Mouse (Mus musculus): ENCODE data around the gene Psors1c2. TPM values are rescaled to one million over a fixed set of nuclear protein-coding genes. Genes with fewer than 3 reads are reported as not detected.
"Not testable (repeated sequence)": the region's sequence is repeated elsewhere in the genome, so short reads cannot be mapped to it uniquely, and the experiment has no call there.

Psors1c2 gene
- polyA plus RNA-seq, 1 experiment from 2014 or later = 0.81 TPM

DNA sequence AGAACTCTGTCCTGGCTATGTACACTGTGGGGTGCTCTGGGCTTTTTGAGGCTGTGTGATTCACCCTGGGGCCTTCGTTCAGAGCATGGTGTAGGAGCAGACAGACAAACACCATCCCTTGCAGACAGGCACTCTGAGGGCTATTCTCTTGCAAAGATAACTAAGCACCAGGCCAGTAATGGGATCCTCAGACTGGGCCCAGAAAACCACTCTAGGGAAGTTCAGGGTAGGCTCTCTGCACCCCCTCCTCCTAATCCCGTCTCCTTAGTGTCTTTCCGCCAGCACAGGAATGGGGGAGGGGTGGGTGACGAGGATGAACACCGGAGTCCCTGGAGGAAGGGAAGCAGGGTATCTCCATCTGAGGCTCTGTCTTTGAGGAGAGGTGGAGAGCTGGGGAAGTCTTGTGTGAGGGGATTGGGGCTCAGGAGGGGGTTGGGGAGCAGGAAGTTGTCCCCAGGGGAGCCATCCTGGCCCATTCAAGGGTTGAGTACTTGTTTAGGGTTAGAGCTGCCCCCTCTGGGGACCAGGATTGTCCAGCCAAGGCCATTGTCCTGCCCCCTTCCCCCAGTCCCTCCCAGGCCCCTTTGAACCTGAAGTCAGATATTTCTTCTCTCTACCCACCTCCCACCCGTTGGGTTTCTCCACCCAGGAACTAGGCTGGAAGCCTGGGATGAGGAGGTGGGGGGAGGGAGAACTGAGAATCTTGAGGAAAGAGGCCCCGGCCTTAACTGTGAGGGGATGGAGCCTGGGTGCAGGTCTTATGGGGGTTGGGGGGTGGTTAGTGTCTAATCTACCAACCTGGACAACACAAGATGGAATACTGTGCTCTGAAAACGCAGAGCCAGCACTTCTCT, 28.1 kb upstream of the Psors1c2 start:
- Histone ChIP-seq H3K4me1 (ENCODE audit: control insufficient read depth, insufficient read depth, low read length) (no peaks in the 10 kb centered on the region; the same call in 1 of the 2 replicates), H3K4me2 (ENCODE audit: low read depth, low read length) (no peak overlapping the region), H3K27me3 (replicated peaks; ENCODE audit: control insufficient read depth, insufficient read depth, low read length) (peaks cover 3% of the 10 kb centered on the region; the same call in 1 of the 2 replicates), H3K27ac (ENCODE audit: low read length) (no peak overlapping the region), H3K4me3 (ENCODE audit: low read length) (no peak overlapping the region), H3K9ac (ENCODE audit: low read depth, low read length) (no peak overlapping the region), H3K36me3 (ENCODE audit: control insufficient read depth, insufficient read depth, low read length) (no peaks in the 10 kb centered on the region), H3K9me3 (ENCODE audit: control insufficient read depth, low read length) (no peaks in the 10 kb centered on the region)
- WGBS = 43% methylated on average over 8 of the region's 8 CpGs
- no peak for ATAC-seq

DNA sequence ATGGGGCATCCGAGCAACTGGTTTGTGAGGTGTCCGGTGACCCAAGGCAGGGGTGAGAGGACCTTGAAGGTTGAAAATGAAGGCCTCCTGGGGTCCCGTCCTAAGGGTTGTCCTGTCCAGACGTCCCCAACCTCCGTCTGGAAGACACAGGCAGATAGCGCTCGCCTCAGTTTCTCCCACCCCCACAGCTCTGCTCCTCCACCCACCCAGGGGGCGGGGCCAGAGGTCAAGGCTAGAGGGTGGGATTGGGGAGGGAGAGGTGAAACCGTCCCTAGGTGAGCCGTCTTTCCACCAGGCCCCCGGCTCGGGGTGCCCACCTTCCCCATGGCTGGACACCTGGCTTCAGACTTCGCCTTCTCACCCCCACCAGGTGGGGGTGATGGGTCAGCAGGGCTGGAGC, 27.2 kb upstream of the Psors1c2 start, which contains the start of gene Pou5f1:
Gene Pou5f1 (plus strand): TSS at position 243 of the 400 bp plus-strand sequence.
- WGBS = 57% methylated on average over 13 of the region's 13 CpGs
- H3K9ac ChIP-seq (ENCODE audit: low read depth, low read length) = no peak within 1 kb of the TSS
- no peak within 1 kb of the TSS for H3K4me3 ChIP-seq (ENCODE audit: low read length)
- H3K4me1 ChIP-seq (ENCODE audit: control insufficient read depth, insufficient read depth, low read length) = no peaks in the 10 kb centered on the region; the same call in 1 of the 2 replicates
- no peak for ATAC-seq
- H3K27me3 ChIP-seq (replicated peaks; ENCODE audit: control insufficient read depth, insufficient read depth, low read length) = peaks cover 3% of the 10 kb centered on the region; the same call in 1 of the 2 replicates
- no peak within 1 kb of the TSS for H3K27ac ChIP-seq (ENCODE audit: low read length)
- no peak within 1 kb of the TSS for H3K4me2 ChIP-seq (ENCODE audit: low read depth, low read length)
- no peaks in the 10 kb centered on the region for H3K36me3 ChIP-seq (ENCODE audit: control insufficient read depth, insufficient read depth, low read length)
- no peaks in the 10 kb centered on the region for H3K9me3 ChIP-seq (ENCODE audit: control insufficient read depth, low read length)

DNA sequence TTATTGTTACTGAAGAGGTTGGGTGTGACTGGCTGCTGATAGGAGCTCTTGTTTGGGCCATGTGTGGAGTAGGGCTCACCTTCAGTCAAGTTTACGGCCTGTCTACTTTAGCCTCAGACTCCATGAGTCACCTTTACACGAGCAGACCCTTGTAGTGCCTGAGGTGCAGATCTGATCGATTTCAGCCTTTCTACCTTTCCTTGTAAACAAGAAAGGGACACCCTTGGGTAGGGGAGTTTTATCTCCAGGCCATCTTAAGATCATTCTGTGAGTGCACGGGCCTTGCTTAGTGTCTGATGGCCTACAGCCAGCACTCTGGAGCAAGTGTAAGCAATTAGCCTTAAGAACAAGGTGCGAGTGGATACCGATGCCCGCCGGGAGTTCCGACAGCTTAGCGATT, 26.1 kb upstream of the Psors1c2 start:
- H3K36me3 ChIP-seq (ENCODE audit: control insufficient read depth, insufficient read depth, low read length) = no peaks in the 10 kb centered on the region
- H3K4me2 ChIP-seq (ENCODE audit: low read depth, low read length) = no peak overlapping the region
- H3K4me3 ChIP-seq (ENCODE audit: low read length) = no peak overlapping the region
- H3K27me3 ChIP-seq (replicated peaks; ENCODE audit: control insufficient read depth, insufficient read depth, low read length) = peaks cover 3% of the 10 kb centered on the region; the same call in 1 of the 2 replicates
- 26% methylated on average over 10 of the region's 10 CpGs for WGBS
- no peak overlapping the region for H3K9ac ChIP-seq (ENCODE audit: low read depth, low read length)
- ATAC-seq = no peak
- no peaks in the 10 kb centered on the region for H3K9me3 ChIP-seq (ENCODE audit: control insufficient read depth, low read length)
- no peaks in the 10 kb centered on the region; the same call in 1 of the 2 replicates for H3K4me1 ChIP-seq (ENCODE audit: control insufficient read depth, insufficient read depth, low read length)
- no peak overlapping the region for H3K27ac ChIP-seq (ENCODE audit: low read length)

DNA sequence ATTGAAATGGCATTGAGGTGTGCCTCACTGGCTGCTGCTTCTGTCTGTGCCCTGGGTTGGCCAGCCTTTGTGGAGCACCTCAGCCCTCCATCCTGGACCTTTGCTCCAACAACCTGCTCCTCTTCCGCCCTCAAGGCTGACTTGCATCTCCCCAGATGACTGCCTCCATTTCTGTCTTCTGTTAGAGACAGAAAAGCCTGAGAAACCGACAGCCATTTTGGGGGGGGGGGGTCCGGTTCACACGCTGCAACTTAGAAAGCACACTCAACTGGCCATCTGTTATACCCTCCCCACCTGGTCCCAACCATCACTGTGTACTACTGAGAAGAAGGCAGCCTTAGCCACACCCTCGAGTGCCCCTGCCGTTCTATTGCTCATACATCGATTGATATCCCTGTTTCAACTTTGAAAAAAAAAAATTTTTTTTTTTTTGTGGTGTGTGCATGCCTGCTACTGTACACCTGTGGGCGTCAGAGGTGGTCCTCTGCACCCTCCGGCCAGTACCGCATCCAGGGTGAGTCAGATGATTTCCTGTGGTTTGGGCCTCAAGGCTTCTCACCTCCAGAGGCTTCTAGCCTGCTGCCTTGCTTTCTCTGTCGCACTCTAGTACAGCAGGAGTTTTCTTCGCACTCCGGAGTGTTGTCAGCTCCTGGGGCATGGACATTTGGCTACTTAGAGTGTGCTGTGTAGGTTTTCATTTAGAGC, 25.3 kb upstream of the Psors1c2 start:
- Histone ChIP-seq H3K4me3 (ENCODE audit: low read length) (no peak overlapping the region), H3K9me3 (ENCODE audit: control insufficient read depth, low read length) (no peaks in the 10 kb centered on the region), H3K4me2 (ENCODE audit: low read depth, low read length) (no peak overlapping the region), H3K27me3 (replicated peaks; ENCODE audit: control insufficient read depth, insufficient read depth, low read length) (peaks cover 3% of the 10 kb centered on the region; the same call in 1 of the 2 replicates), H3K36me3 (ENCODE audit: control insufficient read depth, insufficient read depth, low read length) (no peaks in the 10 kb centered on the region), H3K27ac (ENCODE audit: low read length) (no peak overlapping the region), H3K4me1 (ENCODE audit: control insufficient read depth, insufficient read depth, low read length) (no peaks in the 10 kb centered on the region; the same call in 1 of the 2 replicates), H3K9ac (ENCODE audit: low read depth, low read length) (no peak overlapping the region)
- WGBS = 37% methylated on average over 13 of the region's 13 CpGs
- no peak for ATAC-seq

DNA sequence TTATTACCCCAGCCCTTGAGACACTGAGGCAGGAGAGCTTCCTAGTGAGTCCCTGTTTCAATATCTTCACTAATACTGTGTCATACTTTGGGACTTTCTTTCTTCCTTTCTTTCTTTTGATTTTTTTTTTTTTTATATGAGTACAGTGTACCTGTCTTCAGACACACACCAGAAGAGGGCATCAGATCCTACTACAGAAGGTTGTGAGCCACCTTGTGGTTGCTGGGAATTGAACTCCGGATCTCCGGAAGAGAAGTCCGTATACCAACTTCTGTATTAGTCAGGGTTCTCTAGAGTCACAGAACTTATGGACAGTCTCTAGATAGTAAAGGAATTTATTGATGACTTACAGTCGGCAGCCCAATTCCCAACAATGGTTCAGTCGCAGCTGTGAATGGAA, 24.7 kb upstream of the Psors1c2 start:
- not testable (repeated sequence) for H3K4me1 ChIP-seq (ENCODE audit: control insufficient read depth, insufficient read depth, low read length); H3K4me2 ChIP-seq (ENCODE audit: low read depth, low read length); H3K9me3 ChIP-seq (ENCODE audit: control insufficient read depth, low read length); H3K4me3 ChIP-seq (ENCODE audit: low read length); H3K36me3 ChIP-seq (ENCODE audit: control insufficient read depth, insufficient read depth, low read length); H3K27me3 ChIP-seq (replicated peaks; ENCODE audit: control insufficient read depth, insufficient read depth, low read length); H3K27ac ChIP-seq (ENCODE audit: low read length); ATAC-seq; H3K9ac ChIP-seq (ENCODE audit: low read depth, low read length)
- WGBS = 54% methylated on average over 5 of the region's 5 CpGs

DNA sequence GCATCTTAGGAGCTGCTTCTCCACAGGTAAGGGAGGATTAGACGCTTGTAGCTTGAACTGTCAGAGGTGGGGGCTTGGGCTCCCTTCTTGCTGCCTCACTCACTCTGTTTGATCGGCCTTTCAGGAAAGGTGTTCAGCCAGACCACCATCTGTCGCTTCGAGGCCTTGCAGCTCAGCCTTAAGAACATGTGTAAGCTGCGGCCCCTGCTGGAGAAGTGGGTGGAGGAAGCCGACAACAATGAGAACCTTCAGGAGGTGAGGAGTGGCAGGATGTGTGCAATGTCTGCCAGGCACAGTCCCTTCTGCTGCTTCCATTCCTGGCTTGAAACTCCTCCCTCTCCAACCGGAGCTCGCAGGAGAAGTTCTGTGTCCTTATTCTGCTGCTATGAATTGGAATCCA, 23.7 kb upstream of the Psors1c2 start:
- peak; percentile 41; the same call in 1 of the 2 replicates for ATAC-seq
- Histone ChIP-seq H3K9ac (ENCODE audit: low read depth, low read length) (no peak overlapping the region), H3K4me2 (ENCODE audit: low read depth, low read length) (no peak overlapping the region), H3K4me1 (ENCODE audit: control insufficient read depth, insufficient read depth, low read length) (peaks cover 3% of the 10 kb centered on the region; the same call in 1 of the 2 replicates), H3K4me3 (ENCODE audit: low read length) (no peak overlapping the region), H3K27me3 (replicated peaks; ENCODE audit: control insufficient read depth, insufficient read depth, low read length) (peaks cover 3% of the 10 kb centered on the region; the same call in 1 of the 2 replicates), H3K36me3 (ENCODE audit: control insufficient read depth, insufficient read depth, low read length) (no peaks in the 10 kb centered on the region), H3K9me3 (ENCODE audit: control insufficient read depth, low read length) (no peaks in the 10 kb centered on the region), H3K27ac (ENCODE audit: low read length) (no peak overlapping the region)
- 22% methylated on average over 8 of the region's 8 CpGs for WGBS

DNA sequence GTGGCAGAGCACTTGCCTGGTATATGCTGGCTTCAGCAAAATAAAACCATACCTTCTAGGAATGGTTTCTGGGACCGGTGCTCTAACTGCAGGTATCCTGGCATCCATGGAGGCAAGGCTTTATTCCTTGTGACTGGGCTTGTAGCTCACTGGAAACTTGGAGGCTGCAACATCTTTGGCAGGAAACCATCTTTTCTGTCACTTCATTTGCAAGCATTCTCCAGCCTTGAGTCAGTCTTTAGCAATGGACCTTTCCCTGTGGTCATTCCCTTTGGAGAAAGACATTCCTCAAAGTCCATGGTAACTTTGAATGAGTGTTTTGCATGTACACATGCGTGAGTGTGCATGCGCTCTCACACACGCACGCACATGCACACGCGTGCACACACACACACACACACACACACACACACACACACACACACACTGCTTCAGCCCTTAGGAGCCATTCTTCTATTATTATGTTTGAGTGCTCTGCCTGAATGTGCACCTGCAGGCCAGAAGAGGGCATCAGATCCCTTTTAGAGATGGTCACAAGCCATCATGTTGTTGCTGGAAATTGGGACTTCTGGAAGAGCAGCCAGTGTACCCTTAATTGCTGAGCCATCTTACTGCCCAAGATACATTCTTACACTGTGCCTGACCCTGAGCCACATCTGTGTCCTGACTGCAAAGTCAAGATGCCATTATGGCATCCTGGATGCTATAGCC, 19.9 kb upstream of the Psors1c2 start:
- no peak overlapping the region for H3K4me2 ChIP-seq (ENCODE audit: low read depth, low read length)
- no peak overlapping the region for H3K27ac ChIP-seq (ENCODE audit: low read length)
- 89% methylated on average over 7 of the region's 7 CpGs for WGBS
- H3K36me3 ChIP-seq (ENCODE audit: control insufficient read depth, insufficient read depth, low read length) = no peaks in the 10 kb centered on the region
- no peaks in the 10 kb centered on the region for H3K27me3 ChIP-seq (replicated peaks; ENCODE audit: control insufficient read depth, insufficient read depth, low read length)
- no peak overlapping the region for H3K9ac ChIP-seq (ENCODE audit: low read depth, low read length)
- ATAC-seq = no peak
- H3K4me3 ChIP-seq (ENCODE audit: low read length) = no peak overlapping the region
- H3K9me3 ChIP-seq (ENCODE audit: control insufficient read depth, low read length) = no peaks in the 10 kb centered on the region
- H3K4me1 ChIP-seq (ENCODE audit: control insufficient read depth, insufficient read depth, low read length) = peaks cover 26% of the 10 kb centered on the region

DNA sequence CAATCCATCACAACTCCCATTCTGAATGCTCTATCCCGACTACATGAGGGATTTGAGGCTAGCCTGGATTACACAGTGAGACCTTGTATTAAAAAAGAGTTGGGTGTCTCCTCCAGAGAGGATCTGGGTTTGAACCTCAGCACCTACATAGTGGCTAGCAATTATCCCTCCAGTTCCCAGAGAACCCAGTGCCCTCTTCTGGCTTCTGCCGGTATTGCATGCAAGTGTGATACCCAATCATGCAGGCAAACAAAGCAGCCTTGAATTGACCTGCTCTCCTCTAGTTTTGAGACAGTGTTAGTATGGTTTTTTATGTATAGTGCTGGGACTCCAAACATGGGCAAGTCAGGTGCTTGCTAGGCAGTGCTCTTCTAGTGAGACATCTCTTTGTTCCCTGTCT, 19.1 kb upstream of the Psors1c2 start:
- Histone ChIP-seq H3K9ac (ENCODE audit: low read depth, low read length) (peak overlapping the region; percentile 38; the same call in 1 of the 2 replicates), H3K4me2 (ENCODE audit: low read depth, low read length) (peak overlapping the region; percentile 92; the same call in 1 of the 2 replicates), H3K9me3 (ENCODE audit: control insufficient read depth, low read length) (no peaks in the 10 kb centered on the region), H3K36me3 (ENCODE audit: control insufficient read depth, insufficient read depth, low read length) (no peaks in the 10 kb centered on the region), H3K4me3 (ENCODE audit: low read length) (no peak overlapping the region), H3K27ac (ENCODE audit: low read length) (no peak overlapping the region), H3K4me1 (ENCODE audit: control insufficient read depth, insufficient read depth, low read length) (peaks cover 32% of the 10 kb centered on the region), H3K27me3 (replicated peaks; ENCODE audit: control insufficient read depth, insufficient read depth, low read length) (no peaks in the 10 kb centered on the region)
- ATAC-seq = no peak
- 20% methylated on average over 2 of the region's 2 CpGs for WGBS

DNA sequence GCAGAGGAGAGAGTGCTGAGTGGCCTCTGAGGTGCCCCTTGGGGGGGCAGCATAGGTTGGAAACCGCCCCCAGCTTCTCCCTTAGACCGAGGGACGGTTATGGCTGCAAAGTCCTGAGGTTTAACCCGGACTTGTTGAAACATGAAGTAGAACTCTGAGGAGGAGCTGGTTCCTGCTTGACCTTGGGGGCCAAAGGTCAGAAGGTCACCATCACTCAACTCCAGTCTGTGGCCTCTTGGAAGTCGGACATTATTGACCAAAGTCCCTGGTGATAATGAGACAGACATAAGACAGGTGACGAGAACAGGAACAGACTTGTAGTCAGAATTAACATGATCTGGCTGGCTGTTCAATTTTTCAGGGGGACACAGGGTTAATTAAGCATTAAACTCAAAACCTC, 18.2 kb upstream of the Psors1c2 start:
- WGBS = 51% methylated on average over 6 of the region's 6 CpGs
- H3K27ac ChIP-seq (ENCODE audit: low read length) = no peak overlapping the region
- no peak for ATAC-seq
- H3K4me2 ChIP-seq (ENCODE audit: low read depth, low read length) = peak overlapping the region; percentile 92
- no peaks in the 10 kb centered on the region for H3K9me3 ChIP-seq (ENCODE audit: control insufficient read depth, low read length)
- H3K9ac ChIP-seq (ENCODE audit: low read depth, low read length) = peak overlapping the region; percentile 70
- peak overlapping the region; percentile 69 for H3K4me3 ChIP-seq (ENCODE audit: low read length)
- H3K27me3 ChIP-seq (replicated peaks; ENCODE audit: control insufficient read depth, insufficient read depth, low read length) = no peaks in the 10 kb centered on the region
- H3K36me3 ChIP-seq (ENCODE audit: control insufficient read depth, insufficient read depth, low read length) = no peaks in the 10 kb centered on the region
- peaks cover 32% of the 10 kb centered on the region for H3K4me1 ChIP-seq (ENCODE audit: control insufficient read depth, insufficient read depth, low read length)
